Mouse (Mus musculus) heart, adult 2 months (tissue): Measurements from ENCODE around the gene Cadm1.

ENCODE experiments used
- EP300 ChIP-seq: fragments of 200-500 bp; IDR thresholded peaks from 2 replicates; pipeline ENCODE4 v1.6.1; 2011; ENCODE audit warnings: low read depth, low read length, control low read depth; ENCODE audit not compliant: insufficient read depth
- POLR2A ChIP-seq: fragments of 200-500 bp; IDR thresholded peaks from 2 replicates; pipeline ENCODE4 v1.6.1; 2011; ENCODE audit warnings: mild to moderate bottlenecking, low read depth, low read length, control low read depth; ENCODE audit not compliant: insufficient read depth

DNA sequence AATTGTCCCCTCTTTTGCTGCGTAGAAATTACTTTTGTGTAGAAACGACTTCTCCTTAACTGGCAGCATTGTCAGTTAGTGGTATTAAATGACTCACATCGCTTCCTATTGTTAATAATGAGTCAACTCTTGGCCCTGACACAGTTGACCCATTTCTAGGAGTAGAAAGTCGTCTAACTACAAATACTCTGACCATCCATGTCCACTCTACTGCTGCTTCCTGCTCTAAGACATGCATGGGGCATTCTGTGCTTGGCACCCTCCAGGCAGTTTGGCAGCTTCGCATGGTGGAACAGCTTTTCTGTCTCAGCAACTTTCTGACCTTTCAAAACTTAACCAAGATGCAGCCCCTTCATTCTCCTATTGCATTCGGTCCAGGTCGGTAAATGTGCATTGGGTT is 215.7 kb downstream of the Cadm1 start:
- no peak for TF ChIP-seq EP300
- TF ChIP-seq POLR2A = no peak
